Mouse (Mus musculus): ENCODE data around the gene Hid1.

GRCm38 (mm10) chr11:115306863-115307262 lies 60.7 kb downstream of the Hid1 start, which contains the start of gene Otop2:
- TF ChIP-seq CTCF (IDR thresholded peaks at IDR 0.05; ENCODE audit: borderline replicate concordance, insufficient read depth, low read length): no peak
- TF ChIP-seq POLR2A (IDR thresholded peaks at IDR 0.05; ENCODE audit: low read depth, low read length): no peak
